Mouse (Mus musculus): ENCODE data around the gene Gdf5.
A peak's percentile ranks its signal among the peaks of the same experiment; 100 is the strongest.

Gene Gdf5

GRCm38 (mm10) chr2:155945124-155945523, at the start of gene Gdf5:
Gene Gdf5 (minus strand): TSS chr2:155945367.
- no peak for DNase-seq (ENCODE audit: low spot score in 2 of 2)

DNA sequence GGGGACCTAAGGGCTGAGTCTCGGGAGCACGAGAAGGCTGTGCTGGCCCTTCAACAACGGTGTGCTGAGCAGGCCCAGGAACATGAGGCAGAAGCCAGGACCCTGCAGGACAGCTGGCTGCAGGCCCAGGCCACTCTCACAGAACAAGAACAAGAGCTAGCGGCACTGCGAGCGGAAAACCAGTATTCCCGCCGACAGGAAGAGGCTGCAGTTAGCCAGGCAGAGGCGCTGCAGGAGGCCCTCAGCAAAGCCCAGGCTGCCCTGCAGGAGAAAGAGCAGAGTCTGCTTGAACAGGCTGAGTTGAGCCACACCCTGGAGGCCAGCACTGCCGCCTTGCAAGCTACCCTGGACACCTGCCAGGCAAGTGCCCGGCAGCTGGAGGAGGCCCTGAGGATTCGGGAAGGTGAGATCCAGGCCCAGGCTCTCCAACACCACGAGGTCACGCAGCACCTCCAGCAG, 46.7 kb upstream of the Gdf5 start:
- no peak for DNase-seq (ENCODE audit: low spot score in 2 of 2)

DNA sequence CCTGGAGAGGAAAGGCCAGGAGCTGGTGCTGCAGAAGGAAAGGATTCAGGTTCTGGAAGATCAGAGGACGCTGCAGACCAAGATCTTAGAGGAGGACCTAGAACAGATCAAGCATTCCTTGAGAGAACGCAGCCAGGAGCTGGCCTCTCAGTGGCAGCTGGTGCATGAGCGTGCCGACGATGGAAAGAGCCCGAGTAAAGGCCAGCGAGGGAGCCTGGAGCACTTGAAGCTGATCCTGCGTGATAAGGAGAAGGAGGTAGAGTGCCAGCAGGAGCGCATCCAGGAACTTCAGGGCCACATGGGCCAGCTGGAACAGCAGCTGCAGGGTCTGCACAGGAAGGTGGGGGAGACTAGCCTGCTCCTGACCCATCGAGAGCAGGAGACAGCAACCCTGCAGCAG, 46.0 kb upstream of the Gdf5 start:
- no peak for DNase-seq (ENCODE audit: low spot score in 2 of 2)

DNA sequence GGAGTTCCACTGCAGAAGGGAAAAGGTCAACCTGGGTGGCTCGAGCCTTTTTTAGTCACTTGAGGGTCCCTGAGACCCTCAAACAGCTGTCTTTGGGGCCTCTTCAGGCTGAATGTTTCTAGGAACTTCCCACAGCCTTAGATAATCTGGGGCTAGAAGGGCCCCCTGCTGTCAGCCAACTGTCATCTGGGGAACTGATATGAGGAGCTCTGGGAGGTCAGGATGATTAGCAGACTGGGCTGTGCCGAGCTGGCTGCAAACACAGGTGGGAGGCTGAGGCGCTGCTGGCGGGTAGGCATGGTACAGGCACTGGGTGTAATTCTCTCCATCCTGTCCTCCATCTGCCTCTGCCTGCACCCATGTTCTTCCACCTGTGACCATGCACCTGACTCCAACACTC, 43.9 kb upstream of the Gdf5 start:
- no peak for DNase-seq (ENCODE audit: low spot score in 2 of 2)

DNA sequence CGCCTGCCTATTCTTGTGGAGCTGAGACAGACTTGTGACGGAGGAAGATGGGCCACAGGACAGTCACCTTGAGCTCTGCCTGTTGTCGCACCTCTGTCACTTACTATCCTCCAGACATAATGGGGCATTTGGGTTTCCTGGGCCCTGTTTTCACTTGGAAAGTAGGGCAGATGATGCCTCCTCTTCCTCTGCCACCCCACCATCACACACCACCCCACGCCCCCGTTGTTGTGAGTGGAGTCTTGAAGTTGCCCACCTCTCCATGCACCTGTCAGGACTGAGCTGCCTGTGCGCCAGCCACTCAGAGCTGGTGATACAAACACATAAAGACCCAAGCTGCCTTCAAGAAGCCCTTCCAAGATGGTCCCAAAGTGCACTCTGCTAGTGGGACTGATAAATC, 42.0 kb upstream of the Gdf5 start:
- DNase-seq (ENCODE audit: low spot score in 2 of 2) = no peak

- no peak for DNase-seq (ENCODE audit: low spot score in 2 of 2)
Observed at GRCm38 (mm10) chr2:155985776-155986175, 40.6 kb upstream of the Gdf5 start.

DNA sequence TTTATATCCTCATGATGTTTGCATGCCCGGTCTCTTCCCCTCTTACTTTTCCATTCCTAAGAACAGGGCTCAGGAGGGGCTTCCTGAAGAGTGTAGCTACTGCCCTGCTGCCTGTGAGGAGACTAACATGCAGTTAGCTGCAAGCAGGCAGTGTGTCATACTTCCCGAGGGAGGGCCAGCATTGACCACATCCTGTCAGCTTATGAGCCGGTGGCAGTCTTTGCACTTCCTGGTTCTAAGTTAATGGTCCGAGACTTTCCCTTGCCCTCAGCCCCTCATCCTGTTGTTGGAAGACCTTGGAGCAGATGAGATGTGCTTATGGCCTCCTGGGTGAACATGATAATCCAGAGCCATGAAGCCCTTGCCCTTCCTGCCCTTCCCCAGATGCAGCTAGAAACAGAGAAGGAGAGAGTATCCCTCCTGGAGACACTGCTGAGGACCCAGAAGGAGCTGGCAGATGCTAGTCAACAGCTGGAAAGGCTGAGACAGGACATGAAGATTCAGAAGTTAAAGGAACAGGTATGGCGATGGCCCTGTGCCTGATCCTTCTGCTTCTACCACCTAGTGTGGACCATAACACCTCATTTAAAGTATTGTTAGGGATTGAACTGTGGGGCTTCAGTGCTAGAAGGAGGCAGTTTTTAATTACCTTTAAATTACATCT, 34.3 kb upstream of the Gdf5 start:
- no peak for DNase-seq (ENCODE audit: low spot score in 2 of 2)

DNA sequence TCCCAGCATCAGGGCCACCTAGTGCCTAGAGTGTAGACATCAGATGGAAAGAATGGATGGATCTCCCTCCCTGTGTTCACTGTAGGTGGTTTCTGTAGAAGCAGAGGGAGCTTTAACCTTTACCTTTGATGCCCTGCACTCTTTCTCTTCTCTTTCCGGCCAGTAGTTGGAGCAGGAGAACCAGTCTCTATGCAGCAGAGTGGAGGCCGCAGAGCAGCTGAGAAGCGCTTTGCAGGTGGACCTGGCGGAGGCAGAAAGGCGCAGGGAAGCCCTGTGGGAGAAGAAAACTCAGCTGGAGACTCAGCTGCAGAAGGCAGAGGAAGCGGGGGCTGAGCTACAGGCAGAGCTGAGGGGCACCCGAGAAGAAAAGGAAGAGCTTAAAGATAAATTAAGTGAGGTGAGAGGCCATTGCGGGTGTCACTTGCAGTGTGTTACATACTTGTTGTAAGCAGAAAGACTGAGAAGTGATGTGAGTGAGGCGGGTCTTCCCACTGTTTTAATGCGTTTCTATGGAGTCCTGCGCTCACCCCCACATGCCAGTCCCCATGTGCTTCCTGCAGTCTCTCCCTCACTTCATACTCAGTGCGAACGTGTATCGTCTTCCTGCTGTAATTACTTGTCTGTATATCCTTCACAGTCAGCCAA, 29.0 kb upstream of the Gdf5 start:
- DNase-seq (ENCODE audit: low spot score in 2 of 2) = no peak

DNA sequence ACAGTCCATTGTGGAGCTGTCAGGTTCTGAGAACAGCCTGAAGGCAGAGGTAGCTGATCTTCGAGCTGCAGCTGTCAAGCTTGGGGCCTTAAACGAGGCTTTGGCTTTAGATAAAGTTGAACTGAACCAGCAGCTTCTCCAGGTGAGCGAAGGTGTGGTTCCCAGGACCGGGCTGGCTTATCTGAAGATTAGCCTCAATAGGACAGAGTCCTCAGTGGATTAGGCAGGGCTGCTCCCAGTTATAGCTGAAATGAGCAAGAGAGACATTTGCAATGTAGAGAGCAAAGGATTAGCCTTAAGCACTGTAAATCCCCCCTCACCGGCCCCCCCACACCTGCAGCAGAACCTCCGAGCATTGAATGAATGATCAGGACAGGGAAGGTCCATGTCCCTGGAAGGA, 28.2 kb upstream of the Gdf5 start:
- DNase-seq (ENCODE audit: low spot score in 2 of 2) = no peak

GRCm38 (mm10) chr2:155962991-155963390, 17.8 kb upstream of the Gdf5 start:
- no peak for DNase-seq (ENCODE audit: low spot score in 2 of 2)

DNA sequence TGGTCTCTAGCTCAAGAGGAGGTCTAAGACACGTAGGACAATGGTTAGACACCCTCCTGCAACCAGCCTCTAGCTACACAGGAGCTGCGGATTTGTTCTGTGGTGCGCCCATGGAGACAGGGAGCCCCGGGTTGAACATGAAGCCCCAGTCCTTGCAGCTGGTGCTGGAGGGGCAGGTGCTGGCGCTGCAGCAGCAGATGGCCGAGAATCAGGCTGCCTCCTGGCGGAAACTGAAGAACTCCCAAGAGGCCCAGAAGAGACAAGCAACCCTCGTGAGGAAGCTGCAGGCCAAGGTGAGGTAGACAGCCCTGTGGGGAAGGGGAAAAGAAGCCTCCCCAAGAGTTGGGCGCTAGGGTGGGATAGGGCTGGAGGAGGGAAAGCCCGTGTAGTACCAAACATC, 16.7 kb upstream of the Gdf5 start:
- DNase-seq (ENCODE audit: low spot score in 2 of 2) = no peak

GRCm38 (mm10) chr2:155959981-155960380, 14.8 kb upstream of the Gdf5 start:
- DNase-seq (ENCODE audit: low spot score in 2 of 2) = no peak

DNA sequence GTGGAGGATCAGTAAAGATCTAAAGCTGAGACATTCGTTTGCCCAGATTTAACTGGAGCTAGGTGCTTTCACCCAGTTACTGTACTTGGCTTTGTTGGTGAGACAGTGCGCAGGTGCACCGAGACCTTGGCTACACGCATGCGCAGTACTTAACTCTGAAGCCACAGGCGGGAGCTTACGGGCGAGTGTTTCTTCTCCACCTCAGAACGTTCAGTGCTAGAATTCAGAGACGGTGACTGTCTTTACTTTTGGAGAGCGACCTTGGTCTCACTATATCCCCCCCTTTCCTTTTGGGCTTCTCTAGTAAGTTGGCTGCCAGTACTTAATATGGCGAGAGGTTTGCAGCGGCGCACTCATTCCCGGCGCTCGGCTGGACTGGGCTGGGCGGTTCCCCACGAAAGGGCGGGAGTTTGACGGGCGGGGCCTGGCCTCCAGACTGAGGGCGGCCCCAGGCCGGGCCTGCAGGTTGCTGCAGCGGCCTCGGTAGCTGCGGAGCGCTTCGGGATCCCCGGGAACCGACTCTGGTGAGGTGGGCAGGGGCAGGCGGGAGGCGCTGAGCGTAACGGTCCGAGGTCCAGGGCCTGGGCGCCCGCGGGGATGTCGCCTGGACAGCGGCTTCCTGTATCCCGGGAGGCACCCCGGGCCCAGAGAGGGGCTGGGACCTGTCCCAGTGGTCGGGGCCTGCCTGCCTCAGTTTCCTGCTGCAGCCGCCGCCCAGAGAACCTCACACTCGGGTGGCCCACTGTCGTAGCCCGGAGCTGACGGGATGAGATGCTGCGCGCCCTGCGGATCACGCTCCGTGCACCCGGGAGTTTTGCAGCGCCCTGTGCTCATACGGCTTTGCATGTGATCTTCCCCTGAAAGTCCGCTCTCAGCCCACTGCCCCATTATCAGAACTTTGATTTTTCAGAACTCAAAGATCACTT, 11.2 kb upstream of the Gdf5 start, which contains the start of gene Cep250:
TSS of gene Cep250 (plus strand) at position 325 of the 926 bp plus-strand sequence.
- peak; percentile 90 to 91 for DNase-seq (ENCODE audit: low spot score in 2 of 2)

- no peak for DNase-seq (ENCODE audit: low spot score in 2 of 2)
Observed at GRCm38 (mm10) chr2:155952006-155952405, 6.8 kb upstream of the Gdf5 start.

- no peak for DNase-seq (ENCODE audit: low spot score in 2 of 2)
Observed at GRCm38 (mm10) chr2:155949362-155949761, 4.2 kb upstream of the Gdf5 start.

- no peak for DNase-seq (ENCODE audit: low spot score in 2 of 2)
Observed at GRCm38 (mm10) chr2:155947390-155948002, 2.3 kb upstream of the Gdf5 start.

DNA sequence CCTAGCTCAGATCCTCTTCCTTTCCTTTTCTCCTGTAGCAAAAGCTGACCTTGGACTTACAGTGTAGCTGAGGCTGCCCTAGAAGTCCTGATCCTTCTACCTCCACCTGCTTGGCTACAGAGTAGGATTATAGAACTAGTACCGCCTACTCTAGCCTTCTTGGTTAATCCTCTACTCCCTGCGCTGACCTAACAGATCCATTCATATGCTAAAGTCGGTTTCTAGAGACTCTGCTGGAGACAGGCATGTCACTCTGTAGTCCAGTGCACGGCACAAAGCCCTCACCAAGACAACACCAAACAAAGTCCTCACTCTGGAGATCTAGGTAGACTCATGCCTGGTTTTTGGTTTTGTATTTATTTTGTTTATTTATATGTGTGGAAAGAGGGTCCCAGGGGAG, 1.3 kb upstream of the Gdf5 start:
- no peak for DNase-seq (ENCODE audit: low spot score in 2 of 2)

DNA sequence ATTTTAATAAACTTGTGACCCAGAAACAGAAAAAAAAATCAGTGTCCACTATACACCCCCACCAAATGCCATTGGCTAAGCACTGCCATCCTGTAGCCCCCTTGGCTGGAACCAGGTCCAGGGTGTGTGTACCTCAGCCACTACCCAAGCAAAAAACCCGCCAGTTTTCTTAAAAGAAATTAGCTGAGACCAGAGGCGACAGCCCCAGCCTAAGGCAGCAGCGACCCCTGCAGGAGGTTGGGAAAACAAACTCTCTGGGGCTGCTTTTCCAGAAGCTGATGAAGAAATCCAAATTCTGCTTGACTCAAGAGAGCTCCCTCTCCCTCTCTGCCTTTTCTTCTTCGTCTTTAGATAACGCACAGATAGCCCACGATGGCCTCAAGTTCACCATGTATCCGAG, 902 bp upstream of the Gdf5 start:
- peak; percentile 57 to 85 for DNase-seq (ENCODE audit: low spot score in 2 of 2)

DNA sequence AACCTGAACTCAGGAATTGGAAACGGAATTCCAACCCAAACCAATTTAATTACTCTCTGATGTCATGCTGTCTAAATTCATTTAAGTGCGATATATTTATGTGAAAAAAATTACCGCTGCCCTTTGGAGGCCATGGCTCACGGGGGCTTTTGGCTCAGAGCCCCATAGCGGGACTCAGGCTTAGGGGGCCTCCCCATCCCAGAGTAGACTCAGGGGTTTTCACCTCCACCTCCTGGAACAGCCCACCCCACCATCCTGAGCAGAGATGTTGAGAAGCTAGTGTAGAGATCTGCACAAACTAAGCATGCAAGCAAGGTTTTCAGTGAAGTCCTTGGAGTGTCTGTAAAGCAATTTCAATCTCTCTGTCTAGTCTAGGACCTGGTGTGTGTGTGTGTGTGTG, 413 bp upstream of the Gdf5 start:
- no peak for DNase-seq (ENCODE audit: low spot score in 2 of 2)

GRCm38 (mm10) chr2:155944685-155945084, 482 bp downstream of the Gdf5 start:
- DNase-seq (ENCODE audit: low spot score in 2 of 2) = no peak

- no peak for DNase-seq (ENCODE audit: low spot score in 2 of 2)
Observed at GRCm38 (mm10) chr2:155943463-155943862, 1.7 kb downstream of the Gdf5 start.

All from urinary bladder, postnatal 4 days (tissue).